Mouse (Mus musculus) CH12.LX (cell line): Measurements from ENCODE around the gene Dntt. TPM values are rescaled to one million over a fixed set of nuclear protein-coding genes. Genes with fewer than 3 reads are reported as not detected.
A peak's percentile ranks its signal among the peaks of the same experiment; 100 is the strongest.

Experiments used
- DNase-seq: peaks from one replicate; pipeline ENCODE4 v3.0.0-alpha.2; 2013; ENCODE audit errors: extremely low read depth
- H3K27ac ChIP-seq: 2 replicates; pipeline ENCODE4 v1.5.1; 2012; ENCODE audit warnings: low read depth, mild to moderate bottlenecking, control low read depth, moderate library complexity; ENCODE audit not compliant: insufficient read depth
- H3K27me3 ChIP-seq: replicated peaks from 2 replicates; pipeline ENCODE3; 2012; ENCODE audit warnings: inconsistent platforms
- H3K36me3 ChIP-seq, 2 experiments: replicated peaks in 1 of 2; 2 replicates each; pipeline versions ENCODE3 to v1.6.1; 2012; ENCODE audit warnings: inconsistent platforms in 1 of 2, low read length in 1 of 2, mild to moderate bottlenecking in 1 of 2, mixed read lengths in 1 of 2, moderate library complexity in 1 of 2; ENCODE audit not compliant: control insufficient read depth in 1 of 2, insufficient read depth in 1 of 2
- H3K4me1 ChIP-seq, 2 experiments: 2 replicates each; pipeline ENCODE4 v1.6.1; 2012; ENCODE audit warnings: inconsistent platforms in 1 of 2, moderate library complexity in 1 of 2; ENCODE audit not compliant: insufficient read depth in 2 of 2, control insufficient read depth in 1 of 2
- H3K4me2 ChIP-seq: 2 replicates; pipeline ENCODE4 v1.6.1; 2012; ENCODE audit warnings: low read depth, mild to moderate bottlenecking, control low read depth; ENCODE audit not compliant: poor library complexity, insufficient read depth, severe bottlenecking
- H3K4me3 ChIP-seq, 3 experiments: fragments of 150-350 bp in 1 of 3; sonication (generic) in 1 of 3; replicated peaks in 1 of 3; 2 replicates each; pipeline versions ENCODE3 to v1.5.1; 2011 to 2012; ENCODE audit warnings: low read depth in 2 of 3, low read length in 2 of 3, mild to moderate bottlenecking in 2 of 3, moderate library complexity in 2 of 3, control low read depth in 1 of 3, improper control_type of control experiment in 1 of 3, inconsistent platforms in 1 of 3, mixed read lengths in 1 of 3; ENCODE audit not compliant: poor library complexity in 1 of 3
- H3K79me2 ChIP-seq: replicated peaks from 2 replicates; pipeline ENCODE4 v1.6.1; 2012; ENCODE audit warnings: mild to moderate bottlenecking, moderate library complexity; ENCODE audit not compliant: control insufficient read depth, poor library complexity, insufficient read depth, severe bottlenecking; ENCODE audit errors: extremely low read depth
- H3K9ac ChIP-seq: 2 replicates; pipeline ENCODE4 v1.6.1; 2012; ENCODE audit warnings: low read depth, mild to moderate bottlenecking, control low read depth, moderate library complexity; ENCODE audit not compliant: insufficient read depth
- H3K9me3 ChIP-seq: replicated peaks from 2 replicates; pipeline ENCODE3; 2012; ENCODE audit warnings: low read length, inconsistent platforms, mixed read lengths
- BHLHE40 ChIP-seq: IDR thresholded peaks from 2 replicates; pipeline ENCODE4 v1.6.1; 2011; ENCODE audit warnings: mild to moderate bottlenecking, low read depth, low read length, improper control_type of control experiment
- CHD1 ChIP-seq: IDR thresholded peaks from 2 replicates; pipeline ENCODE4 v1.6.1; 2012; ENCODE audit warnings: low read depth, low read length, improper control_type of control experiment, inconsistent platforms
- CHD2 ChIP-seq: IDR thresholded peaks from 2 replicates; pipeline ENCODE4 v1.6.1; 2011; ENCODE audit warnings: low read length, improper control_type of control experiment
- CTCF ChIP-seq, 2 experiments: IDR thresholded peaks in 1 of 2; conservative IDR thresholded peaks in 1 of 2; 2 replicates each; pipeline ENCODE4 v1.5.1; 2011 to 2012; ENCODE audit warnings: low read depth in 2 of 2, low read length in 2 of 2, improper control_type of control experiment in 1 of 2, inconsistent platforms in 1 of 2, mild to moderate bottlenecking in 1 of 2, moderate library complexity in 1 of 2
- E2F4 ChIP-seq: IDR thresholded peaks from 2 replicates; pipeline ENCODE4 v1.6.1; 2011; ENCODE audit warnings: low read depth, low read length, improper control_type of control experiment; ENCODE audit not compliant: insufficient replicate concordance
- ELF1 ChIP-seq: IDR thresholded peaks from 2 replicates; pipeline ENCODE4 v1.6.1; 2014; ENCODE audit warnings: low read depth, mild to moderate bottlenecking, inconsistent platforms, low read length, improper control_type of control experiment
- EP300 ChIP-seq: IDR thresholded peaks from 2 replicates; pipeline ENCODE4 v1.6.1; 2011; ENCODE audit warnings: low read length, improper control_type of control experiment
- ETS1 ChIP-seq: conservative IDR thresholded peaks from 2 replicates; pipeline ENCODE4 v1.6.1; 2012; ENCODE audit warnings: low read depth, mild to moderate bottlenecking, inconsistent platforms, low read length, improper control_type of control experiment, moderate library complexity
- GABPA ChIP-seq: IDR thresholded peaks from 2 replicates; pipeline ENCODE4 v1.6.1; 2012; ENCODE audit warnings: low read depth, low read length, improper control_type of control experiment, inconsistent platforms; ENCODE audit not compliant: insufficient replicate concordance
- HCFC1 ChIP-seq: IDR thresholded peaks from 2 replicates; pipeline ENCODE4 v1.6.1; 2012; ENCODE audit warnings: low read depth, mild to moderate bottlenecking, inconsistent platforms, low read length, improper control_type of control experiment
- IRF4 ChIP-seq: IDR thresholded peaks from 2 replicates; pipeline ENCODE4 v1.6.1; 2014; ENCODE audit warnings: low read depth, mild to moderate bottlenecking, inconsistent platforms, low read length, improper control_type of control experiment
- JUN ChIP-seq: IDR thresholded peaks from 2 replicates; pipeline ENCODE4 v1.6.1; 2011; ENCODE audit warnings: low read depth, mild to moderate bottlenecking, low read length, improper control_type of control experiment, moderate library complexity; ENCODE audit not compliant: insufficient read depth
- JUND ChIP-seq: conservative IDR thresholded peaks from 2 replicates; pipeline ENCODE4 v1.6.1; 2011; ENCODE audit warnings: low read depth, low read length, improper control_type of control experiment
- KAT2A ChIP-seq: IDR thresholded peaks from 2 replicates; pipeline ENCODE4 v1.6.1; 2012; ENCODE audit warnings: low read length, improper control_type of control experiment, inconsistent platforms; ENCODE audit not compliant: insufficient replicate concordance
- MAFK ChIP-seq: IDR thresholded peaks from 2 replicates; pipeline ENCODE4 v1.6.1; 2011; ENCODE audit warnings: low read length, improper control_type of control experiment; ENCODE audit not compliant: insufficient replicate concordance
- MAX ChIP-seq: IDR thresholded peaks from 2 replicates; pipeline ENCODE4 v1.6.1; 2011; ENCODE audit warnings: low read length, improper control_type of control experiment
- MAZ ChIP-seq: IDR thresholded peaks from 2 replicates; pipeline ENCODE4 v1.6.1; 2012; ENCODE audit warnings: low read depth, mild to moderate bottlenecking, inconsistent platforms, low read length, improper control_type of control experiment, moderate library complexity
- MEF2A ChIP-seq: IDR thresholded peaks from 2 replicates; pipeline ENCODE4 v1.6.1; 2014; ENCODE audit warnings: low read depth, mild to moderate bottlenecking, inconsistent platforms, low read length, improper control_type of control experiment, borderline replicate concordance
- MXI1 ChIP-seq: IDR thresholded peaks from 2 replicates; pipeline ENCODE4 v1.6.1; 2011; ENCODE audit warnings: mild to moderate bottlenecking, low read depth, low read length, improper control_type of control experiment
- MYC ChIP-seq: IDR thresholded peaks from 2 replicates; pipeline ENCODE4 v1.6.1; 2011; ENCODE audit warnings: low read depth, mild to moderate bottlenecking, improper control_type of control experiment, low read length
- NELFE ChIP-seq: IDR thresholded peaks from 2 replicates; pipeline ENCODE4 v1.6.1; 2011; ENCODE audit warnings: low read depth, low read length, improper control_type of control experiment
- NRF1 ChIP-seq: IDR thresholded peaks from 2 replicates; pipeline ENCODE4 v1.6.1; 2014; ENCODE audit warnings: low read depth, mild to moderate bottlenecking, inconsistent platforms, low read length, improper control_type of control experiment, moderate library complexity
- PAX5 ChIP-seq: IDR thresholded peaks from 2 replicates; pipeline ENCODE4 v1.6.1; 2012; ENCODE audit warnings: low read length, inconsistent platforms, mixed read lengths
- POLR2A ChIP-seq: IDR thresholded peaks from 2 replicates; pipeline ENCODE4 v1.6.1; 2011; ENCODE audit warnings: low read depth, mild to moderate bottlenecking, improper control_type of control experiment, low read length
- POLR2AphosphoS2 ChIP-seq: IDR thresholded peaks from 2 replicates; pipeline ENCODE4 v1.6.1; 2011; ENCODE audit warnings: low read depth, low read length, improper control_type of control experiment
- RAD21 ChIP-seq: IDR thresholded peaks from 2 replicates; pipeline ENCODE4 v1.6.1; 2011; ENCODE audit warnings: low read depth, mild to moderate bottlenecking, low read length, improper control_type of control experiment, moderate library complexity
- RCOR1 ChIP-seq: conservative IDR thresholded peaks from 2 replicates; pipeline ENCODE4 v1.6.1; 2012; ENCODE audit warnings: low read depth, mild to moderate bottlenecking, inconsistent platforms, low read length, improper control_type of control experiment
- SIN3A ChIP-seq: IDR thresholded peaks from 2 replicates; pipeline ENCODE4 v1.6.1; 2012; ENCODE audit warnings: low read length, improper control_type of control experiment, inconsistent platforms
- SMC3 ChIP-seq: IDR thresholded peaks from 2 replicates; pipeline ENCODE4 v1.6.1; 2011; ENCODE audit warnings: low read depth, low read length, improper control_type of control experiment
- TBP ChIP-seq: conservative IDR thresholded peaks from 2 replicates; pipeline ENCODE4 v1.6.1; 2011; ENCODE audit warnings: low read depth, low read length, improper control_type of control experiment
- TCF12 ChIP-seq: IDR thresholded peaks from 2 replicates; pipeline ENCODE4 v1.6.1; 2014; ENCODE audit warnings: low read depth, mild to moderate bottlenecking, inconsistent platforms, low read length, improper control_type of control experiment
- UBTF ChIP-seq: IDR thresholded peaks from 2 replicates; pipeline ENCODE4 v1.6.1; 2012; ENCODE audit warnings: low read depth, mild to moderate bottlenecking, inconsistent platforms, low read length, improper control_type of control experiment, moderate library complexity
- USF1 ChIP-seq: IDR thresholded peaks from 2 replicates; pipeline ENCODE4 v1.6.1; 2014; ENCODE audit warnings: low read depth, mild to moderate bottlenecking, inconsistent platforms, low read length, improper control_type of control experiment
- USF2 ChIP-seq: conservative IDR thresholded peaks from 2 replicates; pipeline ENCODE4 v1.6.1; 2011; ENCODE audit warnings: low read depth, low read length, improper control_type of control experiment
- ZC3H11A ChIP-seq: IDR thresholded peaks from 2 replicates; pipeline ENCODE4 v1.6.1; 2012; ENCODE audit warnings: low read depth, mild to moderate bottlenecking, inconsistent platforms, low read length, improper control_type of control experiment
- ZMIZ1 ChIP-seq: IDR thresholded peaks from 2 replicates; pipeline ENCODE4 v1.6.1; 2012; ENCODE audit warnings: low read depth, mild to moderate bottlenecking, inconsistent platforms, low read length, improper control_type of control experiment
- ZNF384 ChIP-seq: IDR thresholded peaks from 2 replicates; pipeline ENCODE4 v1.6.1; 2012; ENCODE audit warnings: low read depth, low read length, improper control_type of control experiment, inconsistent platforms
- dilution Hi-C: fragments of 300-500 bp; cut with MboI; formaldehyde crosslinking; loops from 2 replicates; pipeline ENCODE4 v1.14.3; 2020; ENCODE audit warnings: low sequenced_read_pairs; ENCODE audit not compliant: extremely low pct_unique_long_range_greater_than_20kb, extremely low pct_ligation_motif_present
- in situ Hi-C: fragments of 300-500 bp; cut with MboI; formaldehyde crosslinking; loops from 3 replicates; pipeline ENCODE4 v1.14.3; 2019; ENCODE audit warnings: low sequenced_read_pairs, low pct_ligation_motif_present, low pct_unique_long_range_greater_than_20kb, mixed read lengths
- polyA plus RNA-seq: library from polyadenylated mRNA; unstranded; fragments of >175 nt; gene quantifications from 2 replicates; pipeline ENCODE4 v1.2.1, GENCODE M21; 2012; ENCODE audit warnings: low read depth; ENCODE audit not compliant: insufficient read length
- total RNA-seq, 2 experiments: library from RNA; depleted of rRNA; stranded (reverse); fragments of 300-350 nt in 1 of 2; fragments of >200 nt in 1 of 2; gene quantifications; 2 replicates each; pipeline ENCODE4 v1.2.3; 2012 to 2014

Gene Dntt
- total and polyA plus RNA-seq, 3 experiments, result 0.13 TPM; not detected in 2

- H3K27me3 ChIP-seq, result no peaks in the 10 kb centered on the region
- TF ChIP-seq HCFC1 (no peak), USF2 (no peak; the same call in 1 of the 2 replicates), POLR2A (peak; percentile 41; the same call in 1 of the 2 replicates), IRF4 (peak; percentile 98), NRF1 (no peak), USF1 (no peak), GABPA (no peak), RCOR1 (peak; percentile 80; the same call in 1 of the 2 replicates), TBP (0 out of 2 replicates have a peak, but pooled peaks have one; percentile 11), CHD1 (no peak; the same call in none of the 2 replicates), MAX (peak; percentile 80), RAD21 (peak; percentile 16), PAX5 (no peak), MAFK (peak; percentile 64; the same call in 1 of the 2 replicates), NELFE (no peak; the same call in 1 of the 2 replicates), E2F4 (no peak), KAT2A (0 out of 2 replicates have a peak, but pooled peaks have one; percentile 31), MXI1 (0 out of 2 replicates have a peak, but pooled peaks have one; percentile 15), EP300 (peak; percentile 98), ETS1 (peak; percentile 85), MYC (peak; percentile 86), MAZ (no peak), MEF2A (peak; percentile 94), SIN3A (peak; percentile 87), JUN (peak; percentile 67; the same call in 1 of the 2 replicates), BHLHE40 (peak; percentile 89), POLR2AphosphoS2 (no peak), SMC3 (peak; percentile 20), ZNF384 (peak; percentile 18; the same call in 1 of the 2 replicates), CHD2 (peak; percentile 88), ZMIZ1 (no peak; the same call in none of the 2 replicates), UBTF (peak; percentile 43; the same call in 1 of the 2 replicates), JUND (peak; percentile 56), ELF1 (peak; percentile 27; the same call in 1 of the 2 replicates), ZC3H11A (no peak), TCF12 (peak; percentile 98), CTCF (conservative IDR thresholded peaks at IDR 0.05 in 1 of 2, IDR thresholded peaks at IDR 0.05 in 1 of 2; ENCODE audit: low read depth in 2 of 2, low read length in 2 of 2) (peak in 1 of 2 experiments; percentile 20; a peak in 1 of 4 replicates)
Observed at GRCm38 (mm10) chr19:40995449-40996401, 33.4 kb upstream of the Dntt start.

More at GRCm38 (mm10) chr19:40995449-40996401, 33.4 kb upstream of the Dntt start:
- in situ Hi-C loops, result no loop called here
- DNase-seq, result peak; percentile 89
- Histone ChIP-seq H3K4me1 (peaks cover 26 to 61% of the 10 kb centered on the region in 2 experiments), H3K9me3 (no peaks in the 10 kb centered on the region), H3K9ac (peak overlapping the region; percentile 74), H3K36me3 (peaks cover 0 to 6% of the 10 kb centered on the region in 2 experiments), H3K27ac (peak overlapping the region; percentile 99), H3K4me2 (peak overlapping the region; percentile 98), H3K79me2 (peaks cover 32% of the 10 kb centered on the region), H3K4me3 (peak overlapping the region in 2 of 3 experiments; percentile 22 to 44)
- dilution Hi-C loops, result no loop called here
